Mouse (Mus musculus) liver, postnatal 0 days (tissue): ENCODE measurements around the gene Hnrnpul1. TPM values are rescaled to one million over a fixed set of nuclear protein-coding genes. Genes with fewer than 3 reads are reported as not detected.

ENCODE experiments used
- ATAC-seq: fragments of 200-750 bp; cut with Nextera tagmentation; 2 replicates; pipeline ENCODE4 v1.8.0; 2017; ENCODE audit warnings: mild to moderate bottlenecking, moderate library complexity
- DNase-seq: peaks from one replicate; pipeline ENCODE4 v3.0.0-alpha.2; 2016
- H3K27ac ChIP-seq: fragments of 300-500 bp; sonication (generic); 2 replicates; pipeline ENCODE4 v1.5.1; 2014; ENCODE audit warnings: antibody characterized with exemption, moderate library complexity, mild to moderate bottlenecking, low read depth
- H3K27me3 ChIP-seq: fragments of 300-500 bp; sonication (generic); 2 replicates; pipeline ENCODE4 v1.6.1; 2014; ENCODE audit warnings: low read length, control low read depth, mixed read lengths; ENCODE audit not compliant: insufficient read depth
- H3K36me3 ChIP-seq: fragments of 300-500 bp; sonication (generic); replicated peaks from 2 replicates; pipeline ENCODE4 v1.6.1; 2014; ENCODE audit warnings: mild to moderate bottlenecking, control low read depth, low read length, moderate library complexity, mixed read lengths; ENCODE audit not compliant: insufficient read depth
- H3K4me1 ChIP-seq: fragments of 300-500 bp; sonication (generic); 2 replicates; pipeline ENCODE4 v1.6.1; 2014; ENCODE audit warnings: antibody characterized with exemption, mild to moderate bottlenecking, control low read depth; ENCODE audit not compliant: insufficient read depth
- H3K4me2 ChIP-seq: fragments of 300-500 bp; sonication (generic); 2 replicates; pipeline ENCODE4 v1.6.1; 2014; ENCODE audit warnings: low read depth, mild to moderate bottlenecking, low read length, moderate library complexity, mixed read lengths
- H3K4me3 ChIP-seq: fragments of 300-500 bp; sonication (generic); 2 replicates; pipeline ENCODE4 v1.5.1; 2014; ENCODE audit warnings: low read depth, low read length
- H3K9ac ChIP-seq: fragments of 300-500 bp; sonication (generic); replicated peaks from 2 replicates; pipeline ENCODE4 v1.6.1; 2014; ENCODE audit warnings: mild to moderate bottlenecking, moderate library complexity
- H3K9me3 ChIP-seq: fragments of 300-500 bp; sonication (generic); 2 replicates; pipeline ENCODE4 v1.6.1; 2016; ENCODE audit warnings: mild to moderate bottlenecking, control low read depth, low read length, mixed read lengths
- CTCF ChIP-seq: sonication (generic); IDR thresholded peaks from 2 replicates; pipeline ENCODE4 v1.5.1; 2016; ENCODE audit warnings: antibody characterized with exemption, low read depth
- EP300 ChIP-seq: IDR thresholded peaks from 2 replicates; pipeline ENCODE4 v1.6.1; 2016; ENCODE audit warnings: antibody characterized with exemption, low read depth, mild to moderate bottlenecking
- WGBS: fragments of 180-500 bp; shearing (Covaris S2); extraction: QIAGEN DNeasy Blood & Tissue Kit; methylation state at CpG from one replicate; pipeline ENCODE4 v1.1.7; 2014; ENCODE audit not compliant: insufficient replicate concordance; 5-methylcytosine and 5-hydroxymethylcytosine counted together
- polyA plus RNA-seq: library from polyadenylated mRNA; unstranded; fragments of >200 nt; fragmentation: Nextera tagmentation; extraction: Ambion mirVana; gene quantifications from 2 replicates; pipeline ENCODE4 v1.2.1, GENCODE M21; 2015

Hnrnpul1 gene
- polyA plus RNA-seq, 1 experiment from 2014 or later: 22.6 TPM

- ATAC-seq (peak; percentile 52), DNase-seq (no peak)
- Histone ChIP-seq H3K4me2 (peak overlapping the region; percentile 69), H3K4me3 (peak overlapping the region; percentile 31; the same call in 1 of the 2 replicates), H3K9me3 (no peaks in the 10 kb centered on the region), H3K4me1 (peaks cover 18% of the 10 kb centered on the region), H3K27ac (peak overlapping the region; percentile 66), H3K9ac (0 out of 2 replicates have a peak overlapping the region, but pooled peaks have one; percentile 55), H3K36me3 (no peaks in the 10 kb centered on the region), H3K27me3 (0 out of 2 replicates have a peak, but pooled peaks cover under 1% of the 10 kb centered on the region)
- no peak for TF ChIP-seq CTCF
- WGBS: 31% methylated on average over 11 of the region's 11 CpGs
Observed at GRCm38 (mm10) chr7:25781937-25782610, 27.5 kb upstream of the Hnrnpul1 start.

GRCm38 (mm10) chr7:25781321-25781936 lies 26.9 kb upstream of the Hnrnpul1 start:
- H3K27ac ChIP-seq: peak overlapping the region; percentile 66
- H3K9me3 ChIP-seq: no peaks in the 10 kb centered on the region
- H3K4me2 ChIP-seq: peak overlapping the region; percentile 69
- TF ChIP-seq CTCF (no peak), EP300 (no peak)
- no peak for DNase-seq
- ATAC-seq: peak; percentile 32; the same call in 1 of the 2 replicates
- H3K27me3 ChIP-seq: no peaks in the 10 kb centered on the region
- WGBS: 8% methylated on average over 32 of the region's 33 CpGs
- H3K4me3 ChIP-seq: peak overlapping the region; percentile 31
- no peaks in the 10 kb centered on the region for H3K36me3 ChIP-seq
- peaks cover 18% of the 10 kb centered on the region for H3K4me1 ChIP-seq
- peak overlapping the region; percentile 55; the same call in 1 of the 2 replicates for H3K9ac ChIP-seq

GRCm38 (mm10) chr7:25780753-25781152 lies 26.2 kb upstream of the Hnrnpul1 start:
- DNase-seq (no peak), ATAC-seq (no peak)
- Histone ChIP-seq H3K4me1 (peaks cover 18% of the 10 kb centered on the region), H3K9me3 (no peaks in the 10 kb centered on the region), H3K36me3 (no peaks in the 10 kb centered on the region), H3K27me3 (no peaks in the 10 kb centered on the region), H3K27ac (no peak overlapping the region), H3K4me2 (no peak overlapping the region), H3K4me3 (no peak overlapping the region), H3K9ac (no peak overlapping the region)
- WGBS: 44% methylated on average over 4 of the region's 4 CpGs
- TF ChIP-seq EP300: no peak
- TF ChIP-seq CTCF: no peak

GRCm38 (mm10) chr7:25780021-25780420 lies 25.5 kb upstream of the Hnrnpul1 start:
- ATAC-seq: no peak
- TF ChIP-seq CTCF: no peak
- Histone ChIP-seq H3K4me1 (peaks cover 18% of the 10 kb centered on the region), H3K4me3 (no peak overlapping the region), H3K27ac (no peak overlapping the region), H3K9me3 (no peaks in the 10 kb centered on the region), H3K27me3 (no peaks in the 10 kb centered on the region), H3K4me2 (no peak overlapping the region), H3K9ac (no peak overlapping the region), H3K36me3 (no peaks in the 10 kb centered on the region)
- 74% methylated on average over 5 of the region's 5 CpGs for WGBS
- DNase-seq: no peak

GRCm38 (mm10) chr7:25768229-25768628 lies 13.7 kb upstream of the Hnrnpul1 start:
- no peak overlapping the region for H3K4me2 ChIP-seq
- H3K27me3 ChIP-seq: no peaks in the 10 kb centered on the region
- H3K4me3 ChIP-seq: no peak overlapping the region
- H3K27ac ChIP-seq: no peak overlapping the region
- no peaks in the 10 kb centered on the region for H3K36me3 ChIP-seq
- 77% methylated on average over 5 of the region's 5 CpGs for WGBS
- no peak for TF ChIP-seq EP300
- no peak for TF ChIP-seq CTCF
- no peaks in the 10 kb centered on the region for H3K4me1 ChIP-seq
- no peak for ATAC-seq
- H3K9me3 ChIP-seq: no peaks in the 10 kb centered on the region
- DNase-seq: no peak
- no peak overlapping the region for H3K9ac ChIP-seq

GRCm38 (mm10) chr7:25766108-25766507 lies 11.6 kb upstream of the Hnrnpul1 start:
- no peak overlapping the region for H3K4me3 ChIP-seq
- ATAC-seq: no peak
- 71% methylated on average over 6 of the region's 6 CpGs for WGBS

More at GRCm38 (mm10) chr7:25766108-25766507, 11.6 kb upstream of the Hnrnpul1 start:
- Histone ChIP-seq H3K9ac (no peak overlapping the region), H3K4me2 (no peak overlapping the region), H3K27ac (no peak overlapping the region), H3K27me3 (no peaks in the 10 kb centered on the region), H3K4me1 (no peaks in the 10 kb centered on the region), H3K9me3 (no peaks in the 10 kb centered on the region), H3K36me3 (no peaks in the 10 kb centered on the region)
- no peak for TF ChIP-seq CTCF
- no peak for TF ChIP-seq EP300
- DNase-seq: no peak
